Mouse (Mus musculus) lung, embryonic 16.5 days (tissue): ENCODE data around the gene Apol8. TPM values are rescaled to one million over a fixed set of nuclear protein-coding genes. Genes with fewer than 3 reads are reported as not detected.
A peak's percentile ranks its signal among the peaks of the same experiment; 100 is the strongest.

ENCODE experiments used
- ATAC-seq: fragments of 200-750 bp; cut with Nextera tagmentation; 2 replicates; pipeline ENCODE4 v1.8.0; 2017; ENCODE audit warnings: low read depth, mild to moderate bottlenecking, moderate library complexity
- H3K27ac ChIP-seq: fragments of 300-500 bp; sonication (generic); 2 replicates; pipeline ENCODE4 v1.5.1; 2014; ENCODE audit warnings: mild to moderate bottlenecking, control low read depth, low read length
- H3K27me3 ChIP-seq: fragments of 300-500 bp; sonication (generic); 2 replicates; pipeline ENCODE4 v1.6.1; 2014; ENCODE audit warnings: low read depth, low read length, mixed read lengths; ENCODE audit not compliant: control insufficient read depth, insufficient read depth
- H3K36me3 ChIP-seq: fragments of 300-500 bp; sonication (generic); 2 replicates; pipeline ENCODE4 v1.6.1; 2014; ENCODE audit warnings: low read length; ENCODE audit not compliant: control insufficient read depth, insufficient read depth
- H3K4me1 ChIP-seq: fragments of 300-500 bp; sonication (generic); replicated peaks from 2 replicates; pipeline ENCODE4 v1.6.1; 2014; ENCODE audit warnings: low read length, mixed read lengths; ENCODE audit not compliant: control insufficient read depth, insufficient read depth
- H3K4me2 ChIP-seq: fragments of 300-500 bp; sonication (generic); 2 replicates; pipeline ENCODE4 v1.6.1; 2014; ENCODE audit warnings: low read depth, low read length, control low read depth
- H3K4me3 ChIP-seq: fragments of 300-500 bp; sonication (generic); 2 replicates; pipeline ENCODE4 v1.5.1; 2014; ENCODE audit warnings: mild to moderate bottlenecking, low read length, control low read depth
- H3K9ac ChIP-seq: fragments of 300-500 bp; sonication (generic); 2 replicates; pipeline ENCODE4 v1.6.1; 2014; ENCODE audit warnings: low read length, control low read depth
- H3K9me3 ChIP-seq: fragments of 300-500 bp; sonication (generic); 2 replicates; pipeline ENCODE4 v1.6.1; 2016; ENCODE audit warnings: low read length; ENCODE audit not compliant: control insufficient read depth
- WGBS: fragments of 180-500 bp; shearing (Covaris S2); extraction: QIAGEN DNeasy Blood & Tissue Kit; methylation state at CpG from one replicate; pipeline ENCODE4 v1.1.7; 2014; 5-methylcytosine and 5-hydroxymethylcytosine counted together
- polyA plus RNA-seq: library from polyadenylated mRNA; unstranded; fragments of >200 nt; fragmentation: Nextera tagmentation; extraction: Ambion mirVana; gene quantifications from 2 replicates; pipeline ENCODE4 v1.2.1, GENCODE M21; 2015

The Apol8 gene
- polyA plus RNA-seq, 1 experiment from 2014 or later, result 0.20 TPM

DNA sequence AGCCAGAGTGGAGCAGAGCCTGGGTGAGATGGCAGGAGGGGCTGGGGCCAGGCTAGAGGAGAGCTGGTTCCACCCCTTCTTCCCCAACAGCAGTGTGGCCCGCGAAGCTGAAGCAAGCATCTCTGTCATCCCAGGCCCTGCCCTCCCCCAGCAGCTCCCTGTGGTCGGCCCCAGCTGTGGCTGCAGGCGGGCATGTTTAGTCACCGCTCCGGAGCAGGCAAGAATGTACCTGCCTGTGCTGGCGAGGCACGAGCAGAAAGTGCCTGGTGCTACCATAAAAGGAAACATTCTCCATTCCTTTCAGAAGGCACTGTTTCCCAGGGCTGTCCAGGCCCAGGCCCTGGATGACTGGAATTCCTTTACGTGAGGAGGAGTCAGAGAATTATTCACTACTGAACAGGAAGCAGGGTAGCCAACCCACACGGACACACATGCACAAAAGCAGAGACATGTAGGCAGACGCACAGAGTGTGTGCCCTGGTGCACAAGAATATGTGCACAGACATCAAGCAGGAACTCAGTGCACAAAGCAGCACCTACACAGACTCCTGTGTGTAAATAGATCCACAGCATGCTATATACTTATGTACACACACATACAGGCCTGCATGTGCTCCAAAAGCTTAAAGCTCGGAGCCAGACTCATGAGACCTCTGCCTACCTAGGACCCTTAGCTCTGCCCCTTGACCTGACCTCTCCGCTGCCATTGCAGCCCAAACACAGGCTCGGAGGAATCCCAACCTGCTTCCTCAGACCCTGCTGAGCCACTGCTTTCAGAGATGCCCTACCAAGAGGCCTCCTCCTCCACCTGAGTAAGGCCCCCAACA is 42.1 kb upstream of the Apol8 start:
- peaks cover 32% of the 10 kb centered on the region for H3K36me3 ChIP-seq
- 16% methylated on average over 12 of the region's 14 CpGs for WGBS
- H3K4me1 ChIP-seq, result peaks cover 46% of the 10 kb centered on the region

GRCm38 (mm10) chr15:77797609-77798411 is 41.0 kb upstream of the Apol8 start:
- ATAC-seq, result 0 out of 2 replicates have a peak, but pooled peaks have one; percentile 3
- H3K4me1 ChIP-seq, result peaks cover 43% of the 10 kb centered on the region
- H3K4me3 ChIP-seq, result no peak overlapping the region
- H3K4me2 ChIP-seq, result no peak overlapping the region; the same call in 1 of the 2 replicates
- H3K36me3 ChIP-seq, result peaks cover 26% of the 10 kb centered on the region
- H3K9ac ChIP-seq, result peak overlapping the region; percentile 52
- no peaks in the 10 kb centered on the region for H3K9me3 ChIP-seq
- peak overlapping the region; percentile 98 for H3K27ac ChIP-seq
- H3K27me3 ChIP-seq, result no peaks in the 10 kb centered on the region
- 63% methylated on average over 14 of the region's 14 CpGs for WGBS

More for the DNA sequence above, 42.1 kb upstream of the Apol8 start:
- peak overlapping the region; percentile 33 for H3K4me2 ChIP-seq
- H3K9ac ChIP-seq, result peak overlapping the region; percentile 52
- ATAC-seq, result peak; percentile 79
- H3K9me3 ChIP-seq, result no peaks in the 10 kb centered on the region
- H3K27me3 ChIP-seq, result no peaks in the 10 kb centered on the region
- no peak overlapping the region for H3K4me3 ChIP-seq
- H3K27ac ChIP-seq, result peak overlapping the region; percentile 98

DNA sequence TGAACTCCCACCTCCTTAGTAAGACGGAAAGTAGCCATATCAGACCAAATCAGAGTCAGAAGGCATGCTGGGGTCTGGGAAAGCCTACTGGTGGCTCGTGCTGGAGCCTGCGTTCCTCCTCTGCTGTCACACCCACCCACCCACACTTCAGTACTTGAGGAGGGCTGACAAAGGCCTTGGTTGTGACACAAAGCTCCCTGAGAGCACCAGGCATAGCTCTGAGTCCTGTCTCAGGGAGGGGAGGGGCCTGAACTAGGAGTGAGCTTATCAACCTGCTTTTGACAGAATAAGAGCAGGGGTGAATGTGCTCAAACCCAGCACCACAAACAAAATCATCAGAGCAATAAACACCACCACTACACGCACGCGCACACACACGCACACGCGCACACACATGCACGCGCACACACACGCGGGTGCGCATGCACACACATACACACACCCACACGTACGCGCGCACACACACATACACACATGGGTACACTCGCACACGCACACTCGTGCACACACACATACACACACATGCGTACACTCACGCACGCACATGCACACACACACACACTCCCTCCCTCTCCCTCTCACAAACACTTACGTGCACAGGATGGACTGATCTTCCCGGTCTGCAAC is 39.7 kb upstream of the Apol8 start:
- Histone ChIP-seq H3K27ac (no peak overlapping the region), H3K4me3 (no peak overlapping the region), H3K4me2 (no peak overlapping the region), H3K27me3 (no peaks in the 10 kb centered on the region), H3K9ac (no peak overlapping the region), H3K9me3 (no peaks in the 10 kb centered on the region), H3K4me1 (peaks cover 40% of the 10 kb centered on the region), H3K36me3 (peaks cover 18% of the 10 kb centered on the region)
- WGBS, result 92% methylated on average over 26 of the region's 26 CpGs
- no peak for ATAC-seq

DNA sequence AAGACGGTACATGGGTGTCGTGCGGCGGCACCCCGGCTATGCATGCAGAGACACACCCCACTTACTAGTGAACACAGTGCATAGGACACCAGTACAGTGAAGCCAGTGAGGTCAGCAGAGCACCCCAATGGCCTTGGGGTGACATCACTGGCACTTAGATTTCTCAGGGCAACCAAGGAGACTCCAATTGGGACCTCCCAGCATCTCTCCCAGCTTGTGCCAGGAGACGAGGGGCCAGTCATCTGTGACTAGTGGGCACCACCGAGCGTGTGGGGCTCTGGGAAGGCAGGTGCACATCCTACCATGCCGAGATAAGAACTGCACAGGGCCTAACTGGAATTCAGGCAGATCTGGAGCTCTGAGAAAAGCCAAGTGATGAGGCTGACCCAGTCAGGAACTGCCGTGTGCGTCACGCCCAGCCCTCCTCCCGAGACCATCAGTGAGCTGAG is 38.1 kb upstream of the Apol8 start:
- no peak overlapping the region for H3K27ac ChIP-seq
- no peak for ATAC-seq
- no peak overlapping the region for H3K4me2 ChIP-seq
- no peaks in the 10 kb centered on the region for H3K27me3 ChIP-seq
- H3K9me3 ChIP-seq, result no peaks in the 10 kb centered on the region
- peaks cover 24% of the 10 kb centered on the region for H3K36me3 ChIP-seq
- WGBS, result 85% methylated on average over 13 of the region's 13 CpGs
- peaks cover 27% of the 10 kb centered on the region for H3K4me1 ChIP-seq
- no peak overlapping the region for H3K4me3 ChIP-seq
- H3K9ac ChIP-seq, result no peak overlapping the region

DNA sequence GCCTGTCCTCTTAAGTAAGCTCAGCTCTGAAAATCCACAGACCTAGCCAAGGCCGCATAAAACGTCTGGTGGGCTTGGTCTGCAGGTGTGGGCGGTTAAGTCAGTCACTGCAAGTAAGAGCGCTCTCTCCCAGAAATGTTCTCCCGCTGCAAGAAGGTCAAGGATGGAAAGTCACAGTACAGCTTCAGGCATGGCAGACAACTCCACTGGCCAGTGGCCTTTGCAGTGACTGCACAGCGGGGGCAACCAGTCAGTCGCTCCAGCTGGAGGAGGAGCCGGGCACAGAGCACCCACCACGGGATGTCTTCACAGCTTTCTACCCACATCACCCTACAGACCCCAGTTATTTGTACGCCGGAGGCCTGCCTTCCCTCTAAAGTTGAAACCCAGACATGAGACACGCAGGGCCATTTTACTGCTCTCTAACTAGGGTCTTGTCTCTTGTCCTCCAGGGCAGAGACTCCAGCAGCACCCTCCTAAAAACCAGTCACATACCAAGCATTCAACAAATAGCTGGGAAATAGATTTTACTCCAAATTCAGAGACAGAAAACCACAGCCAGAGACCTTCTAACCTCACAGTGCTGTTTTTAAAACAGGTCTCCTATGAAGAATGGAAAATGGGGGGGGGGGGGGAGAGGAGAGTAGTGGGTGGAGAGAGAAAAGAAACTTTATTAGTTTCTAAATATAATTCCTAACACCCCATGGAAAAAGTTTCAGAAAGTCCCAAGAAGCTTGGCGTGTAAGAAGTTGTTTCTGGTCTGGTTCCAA is 37.5 kb upstream of the Apol8 start:
- no peaks in the 10 kb centered on the region for H3K9me3 ChIP-seq
- H3K9ac ChIP-seq, result no peak overlapping the region
- H3K27me3 ChIP-seq, result no peaks in the 10 kb centered on the region
- H3K4me3 ChIP-seq, result no peak overlapping the region
- peaks cover 21% of the 10 kb centered on the region for H3K4me1 ChIP-seq
- no peak for ATAC-seq
- no peak overlapping the region for H3K4me2 ChIP-seq
- peaks cover 31% of the 10 kb centered on the region for H3K36me3 ChIP-seq
- 85% methylated on average over 13 of the region's 13 CpGs for WGBS
- no peak overlapping the region for H3K27ac ChIP-seq

DNA sequence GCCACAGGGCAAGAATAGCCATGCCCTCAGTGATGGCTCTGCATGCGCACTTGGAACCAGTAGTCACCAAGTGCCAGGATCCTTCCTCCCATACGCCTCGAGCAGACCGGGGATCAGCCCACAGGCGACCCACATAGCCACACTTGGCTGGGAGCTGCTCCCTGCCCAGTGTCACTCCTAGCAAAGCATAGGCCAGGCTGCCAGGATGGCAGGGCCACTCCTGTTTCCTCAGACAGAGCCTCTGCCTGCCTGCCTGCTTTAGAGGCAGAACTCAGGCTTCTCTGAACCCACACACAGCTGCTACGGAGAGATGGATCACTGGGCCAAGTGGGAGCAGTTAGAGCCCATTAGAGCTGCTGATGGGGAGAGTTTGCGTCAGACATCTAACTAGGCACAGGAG is 36.8 kb upstream of the Apol8 start:
- peaks cover 38% of the 10 kb centered on the region for H3K36me3 ChIP-seq
- no peaks in the 10 kb centered on the region for H3K9me3 ChIP-seq
- H3K27me3 ChIP-seq, result no peaks in the 10 kb centered on the region
- no peak overlapping the region for H3K4me3 ChIP-seq
- peaks cover 14% of the 10 kb centered on the region for H3K4me1 ChIP-seq
- no peak for ATAC-seq
- 87% methylated on average over 7 of the region's 7 CpGs for WGBS
- no peak overlapping the region for H3K9ac ChIP-seq
- H3K4me2 ChIP-seq, result no peak overlapping the region
- H3K27ac ChIP-seq, result no peak overlapping the region

GRCm38 (mm10) chr15:77793094-77793493 is 36.3 kb upstream of the Apol8 start:
- 71% methylated on average over 4 of the region's 4 CpGs for WGBS

DNA sequence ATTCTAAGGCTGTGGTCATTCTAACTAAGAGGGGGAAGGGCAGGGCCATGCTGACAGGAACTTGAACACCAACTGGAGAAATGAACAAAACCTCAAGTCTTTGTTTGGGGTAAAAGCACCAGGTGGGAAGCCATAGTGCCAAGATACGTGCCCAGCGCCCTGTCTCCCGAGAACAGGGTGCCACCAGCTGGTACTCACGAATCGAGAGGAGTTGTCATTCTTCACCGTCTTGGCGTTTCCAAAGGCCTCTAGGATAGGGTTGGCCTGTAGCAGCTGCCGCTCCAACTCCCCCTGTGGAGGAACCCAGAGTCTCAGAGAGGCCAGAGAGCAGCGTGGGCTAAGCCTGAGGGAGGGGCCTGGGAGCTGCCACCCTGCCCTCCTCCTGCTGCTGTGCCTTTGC is 35.3 kb upstream of the Apol8 start:
- Histone ChIP-seq H3K36me3 (peaks cover 41% of the 10 kb centered on the region), H3K4me2 (no peak overlapping the region), H3K4me3 (no peak overlapping the region), H3K4me1 (no peaks in the 10 kb centered on the region), H3K9me3 (no peaks in the 10 kb centered on the region), H3K27ac (no peak overlapping the region), H3K9ac (no peak overlapping the region), H3K27me3 (no peaks in the 10 kb centered on the region)
- 91% methylated on average over 9 of the region's 9 CpGs for WGBS
- ATAC-seq, result no peak

More at GRCm38 (mm10) chr15:77793094-77793493, 36.3 kb upstream of the Apol8 start:
- no peak overlapping the region for H3K27ac ChIP-seq
- H3K4me1 ChIP-seq, result peaks cover 9% of the 10 kb centered on the region
- peaks cover 38% of the 10 kb centered on the region for H3K36me3 ChIP-seq
- H3K4me2 ChIP-seq, result no peak overlapping the region
- no peak for ATAC-seq
- no peaks in the 10 kb centered on the region for H3K9me3 ChIP-seq
- no peaks in the 10 kb centered on the region for H3K27me3 ChIP-seq
- no peak overlapping the region for H3K4me3 ChIP-seq
- no peak overlapping the region for H3K9ac ChIP-seq
